Mouse (Mus musculus) hindbrain, postnatal 0 days (tissue): ENCODE results near the gene Sfxn3. TPM values are rescaled to one million over a fixed set of nuclear protein-coding genes. Genes with fewer than 3 reads are reported as not detected.
"Not testable (repeated sequence)": the region's sequence is repeated elsewhere in the genome, so short reads cannot be mapped to it uniquely, and the experiment has no call there.

Source experiments
- ATAC-seq: fragments of 200-750 bp; cut with Nextera tagmentation; 2 replicates; pipeline ENCODE4 v1.8.0; 2017; ENCODE audit warnings: mild to moderate bottlenecking, moderate TSS enrichment, moderate library complexity
- DNase-seq: peaks from one replicate; pipeline ENCODE4 v3.0.0-alpha.2; 2015; ENCODE audit warnings: low spot score
- H3K27ac ChIP-seq: fragments of 300-500 bp; sonication (generic); 2 replicates; pipeline ENCODE4 v1.5.1; 2014; ENCODE audit warnings: mild to moderate bottlenecking
- H3K27me3 ChIP-seq: fragments of 300-500 bp; sonication (generic); 2 replicates; pipeline ENCODE4 v1.6.1; 2014; ENCODE audit warnings: low read length, mixed read lengths; ENCODE audit not compliant: insufficient read depth
- H3K36me3 ChIP-seq: fragments of 300-500 bp; sonication (generic); 2 replicates; pipeline ENCODE4 v1.6.1; 2014; ENCODE audit warnings: low read length, mixed read lengths; ENCODE audit not compliant: insufficient read depth
- H3K4me1 ChIP-seq: fragments of 300-500 bp; sonication (generic); 2 replicates; pipeline ENCODE4 v1.6.1; 2014; ENCODE audit warnings: antibody characterized with exemption, low read length, mixed read lengths; ENCODE audit not compliant: insufficient read depth
- H3K4me2 ChIP-seq: fragments of 300-500 bp; sonication (generic); 2 replicates; pipeline ENCODE4 v1.6.1; 2014; ENCODE audit warnings: low read depth, mild to moderate bottlenecking, low read length, moderate library complexity, mixed read lengths
- H3K4me3 ChIP-seq: fragments of 300-500 bp; sonication (generic); 2 replicates; pipeline ENCODE4 v1.5.1; 2014; ENCODE audit warnings: low read length
- H3K9ac ChIP-seq: fragments of 300-500 bp; sonication (generic); replicated peaks from 2 replicates; pipeline ENCODE4 v1.6.1; 2014; ENCODE audit warnings: mild to moderate bottlenecking, low read length, moderate library complexity, mixed read lengths
- H3K9me3 ChIP-seq: fragments of 300-500 bp; sonication (generic); 2 replicates; pipeline ENCODE4 v1.6.1; 2016; ENCODE audit warnings: low read length, mixed read lengths
- CTCF ChIP-seq: IDR thresholded peaks from 2 replicates; pipeline ENCODE4 v1.5.1; 2016; ENCODE audit warnings: antibody characterized with exemption, control low read depth, low read depth
- WGBS: fragments of 180-500 bp; shearing (Covaris S2); extraction: QIAGEN DNeasy Blood & Tissue Kit; methylation state at CpG from one replicate; pipeline ENCODE4 v1.1.7; 2014; 5-methylcytosine and 5-hydroxymethylcytosine counted together
- polyA plus RNA-seq: library from polyadenylated mRNA; unstranded; fragments of >200 nt; fragmentation: Nextera tagmentation; extraction: Ambion mirVana; gene quantifications from 2 replicates; pipeline ENCODE4 v1.2.1, GENCODE M21; 2015
- total RNA-seq: library from RNA; depleted of rRNA; stranded (reverse); fragments of >200 nt; gene quantifications from 2 replicates; pipeline ENCODE4 v1.2.3, GENCODE M21; 2014

Gene Sfxn3
- total and polyA plus RNA-seq, 2 experiments from 2014 or later: 63.9 to 77.3 TPM

GRCm38 (mm10) chr19:45030746-45031693, 16.3 kb upstream of the Sfxn3 start:
- peak; percentile 91 for TF ChIP-seq CTCF
- ATAC-seq (peak; percentile 37; the same call in 1 of the 2 replicates), DNase-seq (peak; percentile 95)
- H3K4me2 ChIP-seq: peak overlapping the region; percentile 48
- peaks cover 8% of the 10 kb centered on the region for H3K36me3 ChIP-seq
- no peak overlapping the region; the same call in 1 of the 2 replicates for H3K4me3 ChIP-seq
- 37% methylated on average over 20 of the region's 20 CpGs for WGBS
- H3K9ac ChIP-seq: no peak overlapping the region
- H3K4me1 ChIP-seq: peaks cover 8% of the 10 kb centered on the region; the same call in 1 of the 2 replicates
- H3K27ac ChIP-seq: no peak overlapping the region
- no peaks in the 10 kb centered on the region for H3K27me3 ChIP-seq
- no peaks in the 10 kb centered on the region for H3K9me3 ChIP-seq

GRCm38 (mm10) chr19:45031780-45032179, 15.5 kb upstream of the Sfxn3 start:
- no peak overlapping the region for H3K27ac ChIP-seq
- DNase-seq (peak; percentile 85), ATAC-seq (peak; percentile 33)
- peaks cover 8% of the 10 kb centered on the region; the same call in 1 of the 2 replicates for H3K4me1 ChIP-seq
- peak; percentile 86 for TF ChIP-seq CTCF
- no peak overlapping the region for H3K4me3 ChIP-seq
- H3K9me3 ChIP-seq: no peaks in the 10 kb centered on the region
- peaks cover under 1% of the 10 kb centered on the region; the same call in 1 of the 2 replicates for H3K36me3 ChIP-seq
- H3K4me2 ChIP-seq: no peak overlapping the region
- H3K9ac ChIP-seq: no peak overlapping the region
- 19% methylated on average over 4 of the region's 4 CpGs for WGBS
- no peaks in the 10 kb centered on the region for H3K27me3 ChIP-seq

GRCm38 (mm10) chr19:45032570-45033332, 14.6 kb upstream of the Sfxn3 start:
- 41% methylated on average over 17 of the region's 17 CpGs for WGBS
- Histone ChIP-seq H3K9me3 (no peaks in the 10 kb centered on the region), H3K4me1 (peaks cover 8% of the 10 kb centered on the region; the same call in 1 of the 2 replicates), H3K27ac (no peak overlapping the region), H3K4me2 (no peak overlapping the region), H3K27me3 (no peaks in the 10 kb centered on the region), H3K36me3 (no peaks in the 10 kb centered on the region; the same call in 1 of the 2 replicates), H3K4me3 (no peak overlapping the region), H3K9ac (no peak overlapping the region)
- peak; percentile 69 for TF ChIP-seq CTCF
- ATAC-seq: no peak
- peak; percentile 55 for DNase-seq

- WGBS: 31% methylated on average over 16 of the region's 16 CpGs
- Histone ChIP-seq H3K4me2 (no peak overlapping the region), H3K27ac (no peak overlapping the region), H3K4me3 (no peak overlapping the region), H3K9ac (no peak overlapping the region), H3K27me3 (no peaks in the 10 kb centered on the region), H3K36me3 (no peaks in the 10 kb centered on the region), H3K4me1 (no peaks in the 10 kb centered on the region), H3K9me3 (no peaks in the 10 kb centered on the region)
- peak; percentile 37 for DNase-seq
- ATAC-seq: no peak
- TF ChIP-seq CTCF: peak; percentile 62
Observed at GRCm38 (mm10) chr19:45036867-45037266, 10.4 kb upstream of the Sfxn3 start.

GRCm38 (mm10) chr19:45038198-45038597, 9.1 kb upstream of the Sfxn3 start:
- not testable (repeated sequence) for H3K4me1 ChIP-seq, DNase-seq, H3K4me3 ChIP-seq, H3K9me3 ChIP-seq, H3K4me2 ChIP-seq, H3K27me3 ChIP-seq, H3K27ac ChIP-seq, ATAC-seq, H3K9ac ChIP-seq, H3K36me3 ChIP-seq
- WGBS: 86% methylated on average over 7 of the region's 7 CpGs

- DNase-seq: no peak
- 63% methylated on average over 13 of the region's 13 CpGs for WGBS
Observed at GRCm38 (mm10) chr19:45040214-45040613, 7.1 kb upstream of the Sfxn3 start.

More at GRCm38 (mm10) chr19:45040214-45040613, 7.1 kb upstream of the Sfxn3 start:
- H3K4me1 ChIP-seq: no peaks in the 10 kb centered on the region
- no peak for ATAC-seq
- H3K36me3 ChIP-seq: no peaks in the 10 kb centered on the region
- no peaks in the 10 kb centered on the region for H3K9me3 ChIP-seq
- H3K4me2 ChIP-seq: no peak overlapping the region
- no peak overlapping the region for H3K4me3 ChIP-seq
- no peak overlapping the region for H3K27ac ChIP-seq
- no peak for TF ChIP-seq CTCF
- no peaks in the 10 kb centered on the region for H3K27me3 ChIP-seq
- H3K9ac ChIP-seq: no peak overlapping the region
